Mouse (Mus musculus) adrenal gland, adult 10 weeks (tissue): ENCODE measurements around the gene Tut1. TPM values are rescaled to one million over a fixed set of nuclear protein-coding genes. Genes with fewer than 3 reads are reported as not detected.

Source experiments
- polyA plus RNA-seq: library from polyadenylated mRNA; stranded (reverse); fragments of 350-450 nt; fragmentation: Illumina TruSeq; extraction: RNeasy Lipid Tissue Mini Kit (QIAGEN cat#74804); gene quantifications from one replicate; pipeline ENCODE4 v1.2.3, GENCODE M21; 2014; ENCODE audit warnings: low read depth, low replicate concordance

Tut1 gene
- 2.8 TPM for polyA plus RNA-seq

DNA sequence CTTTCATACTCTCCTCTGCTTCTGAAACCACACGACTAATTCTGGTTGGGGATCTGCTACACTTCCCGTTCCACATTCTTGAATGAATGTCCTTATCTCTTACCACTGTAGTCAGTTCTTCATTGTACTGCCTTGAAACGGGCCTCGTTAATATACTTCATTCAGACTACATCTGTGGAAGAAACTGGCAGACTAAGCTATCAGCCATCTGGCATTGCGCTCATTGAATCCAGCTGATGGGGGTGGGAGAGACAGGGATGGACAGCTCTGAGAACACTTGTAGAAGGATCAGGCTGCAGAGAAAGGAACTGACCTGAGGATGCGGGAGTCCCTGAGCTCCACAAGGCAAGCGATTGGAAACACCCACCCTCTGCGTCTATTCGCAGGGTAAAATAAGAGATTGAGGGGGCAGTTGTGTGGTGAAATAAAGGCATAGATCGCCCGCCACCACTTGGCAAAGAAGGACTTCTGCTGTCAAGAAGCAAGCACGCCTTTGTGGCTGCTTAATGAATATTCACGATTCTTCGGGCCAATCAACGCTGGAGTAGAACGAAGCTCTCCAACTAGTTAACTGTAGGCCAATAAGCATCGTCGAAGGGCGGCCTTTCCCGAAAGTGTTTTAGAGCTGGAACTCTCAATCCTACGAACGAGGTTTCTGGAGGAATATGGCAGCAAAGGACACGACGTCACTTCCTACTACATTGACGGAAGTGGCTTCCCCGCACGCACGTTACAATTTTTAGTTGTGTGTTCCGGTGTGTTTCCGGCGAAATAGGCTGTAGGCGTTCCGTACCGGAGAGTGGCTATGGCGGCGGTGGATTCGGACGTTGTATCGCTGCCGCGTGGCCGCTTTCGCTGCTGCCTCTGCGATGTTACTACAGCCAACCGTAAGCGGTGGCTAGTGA, at the start of gene Tut1:
Tut1 (plus strand) TSS at position 713 of the 905 bp plus-strand sequence.

DNA sequence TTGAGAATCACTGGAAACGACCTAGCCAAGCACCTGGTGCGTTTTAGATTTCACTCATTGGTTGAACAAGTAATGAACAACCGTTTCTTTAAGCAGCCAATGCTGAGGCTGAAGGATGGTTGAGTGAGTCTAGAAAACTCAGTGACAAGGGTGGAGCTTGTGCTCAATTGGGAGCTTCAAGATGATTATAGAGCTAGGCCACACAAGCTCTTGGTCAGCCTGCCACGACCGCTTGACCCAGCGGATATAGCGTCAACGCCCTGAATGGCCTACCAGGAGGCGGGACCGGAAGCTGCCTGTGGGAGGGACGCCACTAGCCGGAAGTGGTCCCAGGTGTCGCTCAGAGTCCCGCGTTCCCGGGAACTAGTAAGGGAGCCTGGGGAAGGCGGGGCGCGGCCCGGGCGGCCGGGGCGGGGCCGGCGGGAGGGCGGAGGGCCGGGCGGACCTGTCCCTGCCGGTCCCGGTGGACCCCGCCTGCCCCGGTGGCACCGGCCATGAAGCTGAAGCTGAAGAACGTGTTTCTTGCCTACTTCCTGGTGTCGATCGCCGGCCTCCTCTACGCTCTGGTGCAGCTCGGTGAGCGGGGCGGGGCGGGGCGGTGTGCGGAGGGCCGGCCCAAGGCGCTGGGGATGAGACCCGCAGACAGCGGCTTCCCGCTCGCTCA, 33.4 kb upstream of the Tut1 start, which contains the start of gene B3gat3:
B3gat3 (plus strand) TSS at position 302 of the 664 bp plus-strand sequence.

DNA sequence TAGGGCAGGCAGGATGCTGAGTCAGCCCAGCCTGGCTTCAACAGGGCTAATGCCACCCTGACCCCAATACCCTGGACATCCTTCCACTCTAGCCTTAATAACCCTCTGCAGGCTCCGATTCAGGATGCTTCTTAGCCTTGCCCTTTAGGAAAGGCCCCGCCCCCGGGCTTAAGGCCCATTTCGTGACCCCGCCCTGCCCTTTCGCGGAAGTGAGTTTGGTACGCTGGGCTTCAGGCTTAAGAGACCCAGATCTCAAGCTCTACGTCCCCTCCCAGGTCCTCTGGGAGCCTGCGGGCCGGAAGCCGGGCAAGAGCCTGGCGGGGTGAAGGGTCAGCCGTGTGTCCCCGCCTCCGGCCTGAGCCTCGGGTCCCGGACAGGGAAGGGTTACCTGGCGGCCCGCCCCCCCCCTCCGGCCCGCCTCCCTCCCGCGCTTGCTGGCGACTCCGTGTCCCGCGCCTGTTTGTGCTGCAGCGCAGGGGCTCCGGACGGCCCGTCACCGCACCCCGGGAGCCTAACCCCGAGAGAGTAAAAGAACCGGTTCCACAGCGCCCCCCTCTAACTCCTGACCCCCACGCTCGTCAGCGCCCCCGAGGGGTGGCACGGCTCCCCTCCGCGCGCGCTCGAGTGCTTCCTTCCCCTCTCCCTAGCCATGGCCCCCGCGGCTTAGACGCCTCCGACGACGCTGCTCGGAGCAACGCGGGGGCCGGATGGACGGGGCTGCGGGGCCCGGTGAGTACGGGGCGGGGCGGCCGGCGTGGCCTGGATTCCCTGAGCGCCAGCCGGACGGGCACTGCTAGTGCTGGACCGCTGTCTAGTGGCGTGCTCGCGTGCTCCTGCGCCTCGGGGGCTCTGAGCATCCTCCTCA, 24.2 kb upstream of the Tut1 start, which contains the start of the genes Rom1 and Eml3:
Rom1 (minus strand) TSS at position 133 of the 865 bp plus-strand sequence.
Eml3 (plus strand) TSS at position 329 of the 865 bp plus-strand sequence.

DNA sequence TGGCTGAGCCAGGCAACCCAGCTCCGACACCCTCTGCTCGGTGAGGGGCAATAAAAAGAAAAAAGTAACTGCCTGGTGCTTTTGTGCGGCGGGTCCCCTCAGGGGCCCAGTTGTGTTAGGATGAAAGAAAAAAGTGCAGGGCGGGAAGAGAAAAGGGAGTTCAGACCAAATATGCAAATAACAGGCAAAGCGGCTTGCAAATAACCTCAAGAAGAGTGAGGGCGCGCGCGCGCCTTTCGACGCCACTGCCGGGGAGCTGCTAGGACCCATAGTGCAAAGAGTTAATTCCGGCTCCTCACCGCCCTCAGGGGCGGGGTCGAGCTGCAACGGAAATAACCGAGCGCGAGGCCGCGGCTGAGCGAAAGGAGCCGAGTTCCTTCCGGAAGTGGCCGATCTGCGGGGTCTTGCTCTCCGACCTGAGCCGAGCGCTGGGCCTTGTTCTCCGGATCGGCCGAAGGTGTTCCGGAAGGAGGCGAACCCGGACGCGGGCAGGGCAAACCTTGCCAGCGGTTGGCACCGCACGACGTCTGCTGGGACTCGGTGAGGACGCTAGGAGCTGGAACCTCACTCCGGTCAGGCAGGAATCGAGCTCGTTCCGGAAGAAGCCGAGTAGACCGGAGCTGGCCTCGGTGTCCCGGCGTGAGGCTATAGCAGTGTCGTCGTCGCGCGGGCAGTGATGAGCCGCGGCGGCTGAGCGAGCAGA, 12.0 kb upstream of the Tut1 start, which contains the start of gene Mta2:
Mta2 (plus strand) TSS at position 361 of the 703 bp plus-strand sequence.

DNA sequence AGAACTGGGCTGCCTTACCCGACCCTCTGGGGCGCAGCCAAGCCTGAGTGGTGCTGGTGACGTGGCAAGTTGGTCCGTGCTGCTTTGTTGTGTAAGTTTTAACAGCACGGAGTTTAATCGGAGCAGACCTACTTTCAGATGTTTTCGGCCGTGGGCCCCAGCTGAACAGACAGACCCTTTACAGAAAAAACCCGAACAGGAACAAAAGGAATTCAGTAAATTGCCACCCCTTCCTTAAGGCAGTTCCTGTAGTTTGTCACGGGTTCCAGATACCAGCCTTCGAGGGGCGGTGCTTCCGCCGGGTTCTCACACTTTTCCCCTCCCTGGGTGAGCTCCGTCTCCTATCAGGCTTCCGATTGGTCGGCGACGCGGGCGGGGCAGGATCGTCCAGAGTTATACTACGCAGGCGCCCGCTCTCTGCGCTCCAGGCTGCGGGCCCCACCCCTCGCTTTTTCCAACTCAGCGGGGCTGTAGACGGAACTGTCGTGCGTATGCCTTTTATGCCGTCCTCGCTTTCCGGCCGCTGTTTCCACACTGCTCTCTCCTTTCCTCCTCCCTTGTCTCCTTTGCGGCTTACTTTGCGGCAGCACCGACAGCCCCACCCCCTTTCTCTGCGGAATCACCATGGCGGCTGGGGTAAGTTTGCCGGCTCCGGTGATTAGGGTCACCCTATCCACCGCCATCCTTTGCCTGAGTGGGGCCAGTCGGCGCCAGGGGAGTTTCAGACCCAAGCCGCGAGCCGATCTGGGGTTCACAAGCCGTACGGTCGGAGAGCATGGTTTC, 13.1 kb downstream of the Tut1 start, which contains the start of gene Eef1g:
Eef1g (plus strand) TSS at position 452 of the 783 bp plus-strand sequence.

DNA sequence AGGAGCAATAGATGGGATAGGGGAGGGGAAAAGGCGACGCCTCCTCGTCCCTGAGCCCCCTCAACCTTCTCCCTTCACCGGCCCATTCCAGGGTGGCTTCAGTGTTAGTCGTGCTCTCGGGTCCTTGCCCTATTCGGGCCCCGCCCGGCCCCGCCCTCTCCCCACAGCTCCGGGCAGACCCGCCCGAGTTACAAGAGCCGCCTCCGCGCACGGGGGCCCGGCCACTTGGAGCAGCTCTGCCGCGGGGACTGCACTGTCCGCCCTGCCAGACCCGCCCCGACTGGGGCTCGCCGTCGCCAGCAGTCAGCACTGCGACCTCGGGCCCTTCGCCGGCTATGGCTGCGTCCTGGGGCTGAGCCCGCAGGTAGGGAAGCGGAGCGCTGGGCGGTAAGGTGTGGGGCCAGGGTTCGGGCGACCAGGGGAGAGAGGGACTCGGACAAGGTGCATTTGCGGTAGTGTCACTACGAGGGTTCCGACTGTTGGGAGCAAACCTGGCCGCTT, 35.5 kb downstream of the Tut1 start, which contains the start of gene Ahnak:
Ahnak (plus strand) TSS at position 219 of the 501 bp plus-strand sequence.

Other genes starting within 250 kb of the Tut1 start
- gene Slc3a2, start 230.5 kb upstream of the Tut1 start, polyA plus RNA-seq = 163 TPM
- 15.5 TPM for gene Wdr74, start 218.0 kb upstream of the Tut1 start, polyA plus RNA-seq
- not detected for gene 1700092M07Rik, start 213.1 kb upstream of the Tut1 start, polyA plus RNA-seq
- gene Stx5a, start 212.4 kb upstream of the Tut1 start, polyA plus RNA-seq = 63.2 TPM
- gene Nxf1, start 196.8 kb upstream of the Tut1 start, polyA plus RNA-seq = 68.2 TPM
- gene Tmem223, start 182.9 kb upstream of the Tut1 start, polyA plus RNA-seq = 50.0 TPM
- gene Tmem179b, start 179.4 kb upstream of the Tut1 start, polyA plus RNA-seq = 51.8 TPM
- gene Taf6l, start 167.4 kb upstream of the Tut1 start, polyA plus RNA-seq = 1.4 TPM
- 94.7 TPM for gene Polr2g, start 155.3 kb upstream of the Tut1 start, polyA plus RNA-seq
- 0.47 TPM for gene Zbtb3, start 151.3 kb upstream of the Tut1 start, polyA plus RNA-seq
- gene Ttc9c, start 134.5 kb upstream of the Tut1 start, polyA plus RNA-seq = 87.3 TPM
- gene Hnrnpul2, start 133.8 kb upstream of the Tut1 start, polyA plus RNA-seq = 117 TPM
- gene AC129217.1, start 124.1 kb upstream of the Tut1 start, polyA plus RNA-seq = not detected
- gene Bscl2, start 116.4 kb upstream of the Tut1 start, polyA plus RNA-seq = 24.6 TPM
- 2.2 TPM for gene Gng3, start 114.7 kb upstream of the Tut1 start, polyA plus RNA-seq
- 3.3 TPM for gene Lrrn4cl, start 103.1 kb upstream of the Tut1 start, polyA plus RNA-seq
- 25.3 TPM for gene Ubxn1, start 82.4 kb upstream of the Tut1 start, polyA plus RNA-seq
- 3.3 TPM for gene Uqcc3, start 72.9 kb upstream of the Tut1 start, polyA plus RNA-seq
- 76.6 TPM for gene Lbhd1, start 70.1 kb upstream of the Tut1 start, polyA plus RNA-seq
- not detected for gene Gm49403, start 69.9 kb upstream of the Tut1 start, polyA plus RNA-seq
- 7.9 TPM for gene 1810009A15Rik, start 65.0 kb upstream of the Tut1 start, polyA plus RNA-seq
- gene Gm49416, start 64.9 kb upstream of the Tut1 start, polyA plus RNA-seq = not detected
- 1.2 TPM for gene Ints5, start 60.8 kb upstream of the Tut1 start, polyA plus RNA-seq
- 97.8 TPM for gene Ganab, start 55.8 kb upstream of the Tut1 start, polyA plus RNA-seq
- gene B3gat3, start 33.5 kb upstream of the Tut1 start, polyA plus RNA-seq = 11.3 TPM
- 3.3 TPM for gene Rom1, start 24.5 kb upstream of the Tut1 start, polyA plus RNA-seq
- 7.1 TPM for gene Eml3, start 24.3 kb upstream of the Tut1 start, polyA plus RNA-seq
- 70.1 TPM for gene Mta2, start 12.0 kb upstream of the Tut1 start, polyA plus RNA-seq
- gene Eef1g, start 13.2 kb downstream of the Tut1 start, polyA plus RNA-seq = 77.3 TPM
- gene Ahnak, start 35.4 kb downstream of the Tut1 start, polyA plus RNA-seq = 34.2 TPM
- gene Scgb1a1, start 134.1 kb downstream of the Tut1 start, polyA plus RNA-seq = 1.8 TPM
- gene Asrgl1, start 181.8 kb downstream of the Tut1 start, polyA plus RNA-seq = 14.8 TPM